Mouse (Mus musculus): ENCODE measurements around the gene Dnah1. TPM values are rescaled to one million over a fixed set of nuclear protein-coding genes. Genes with fewer than 3 reads are reported as not detected.

The Dnah1 gene
- total and polyA plus RNA-seq, 2 experiments, result under 0.01 to 0.04 TPM

- H3K27me3 ChIP-seq (ENCODE audit: control insufficient read depth, insufficient read depth, low read length), result no peaks in the 10 kb centered on the region
- H3K36me3 ChIP-seq (ENCODE audit: control insufficient read depth, insufficient read depth, low read length), result no peaks in the 10 kb centered on the region
- TF ChIP-seq POLR2A (IDR thresholded peaks at IDR 0.05; ENCODE audit: extremely low read depth, insufficient read depth, low read length) (no peak), CTCF (IDR thresholded peaks at IDR 0.05; ENCODE audit: low read depth, low read length) (no peak)
- no peak overlapping the region for H3K4me3 ChIP-seq (ENCODE audit: insufficient read depth, low read depth, low read length)
- DNase-seq (ENCODE audit: extremely low read depth, low read depth, low spot score), result no peak
- no peak overlapping the region for H3K27ac ChIP-seq (replicated peaks; ENCODE audit: insufficient read depth, low read depth, low read length)
- 88% methylated on average over 3 of the region's 3 CpGs for WGBS
- H3K9ac ChIP-seq (ENCODE audit: low read depth, low read length), result no peak overlapping the region
- H3K79me2 ChIP-seq (ENCODE audit: control insufficient read depth, insufficient read depth, low read length), result no peaks in the 10 kb centered on the region
- H3K4me1 ChIP-seq (ENCODE audit: control insufficient read depth, insufficient read depth, low read length), result no peaks in the 10 kb centered on the region
Measured at GRCm38 (mm10) chr14:31317754-31318153, 5.9 kb downstream of the Dnah1 start.

GRCm38 (mm10) chr14:31316613-31317012 lies 7.1 kb downstream of the Dnah1 start:
- H3K27ac ChIP-seq (replicated peaks; ENCODE audit: insufficient read depth, low read depth, low read length), result no peak overlapping the region
- no peaks in the 10 kb centered on the region for H3K36me3 ChIP-seq (ENCODE audit: control insufficient read depth, insufficient read depth, low read length)
- no peak overlapping the region for H3K9ac ChIP-seq (ENCODE audit: low read depth, low read length)
- peak; percentile 55 for DNase-seq (ENCODE audit: extremely low read depth, low read depth, low spot score)
- no peak for TF ChIP-seq CTCF (IDR thresholded peaks at IDR 0.05; ENCODE audit: low read depth, low read length)
- TF ChIP-seq POLR2A (IDR thresholded peaks at IDR 0.05; ENCODE audit: extremely low read depth, insufficient read depth, low read length), result no peak
- H3K4me1 ChIP-seq (ENCODE audit: control insufficient read depth, insufficient read depth, low read length), result no peaks in the 10 kb centered on the region
- 64% methylated on average over 12 of the region's 12 CpGs for WGBS
- no peak overlapping the region for H3K4me3 ChIP-seq (ENCODE audit: insufficient read depth, low read depth, low read length)
- no peaks in the 10 kb centered on the region for H3K79me2 ChIP-seq (ENCODE audit: control insufficient read depth, insufficient read depth, low read length)
- no peaks in the 10 kb centered on the region for H3K27me3 ChIP-seq (ENCODE audit: control insufficient read depth, insufficient read depth, low read length)

GRCm38 (mm10) chr14:31313192-31313591 lies 10.5 kb downstream of the Dnah1 start:
- TF ChIP-seq CTCF (IDR thresholded peaks at IDR 0.05; ENCODE audit: low read depth, low read length) (no peak), POLR2A (IDR thresholded peaks at IDR 0.05; ENCODE audit: extremely low read depth, insufficient read depth, low read length) (no peak)
- whole genome bisulfite sequencing, result 75% methylated on average over 3 of the region's 3 CpGs
- Histone ChIP-seq H3K27ac (replicated peaks; ENCODE audit: insufficient read depth, low read depth, low read length) (no peak overlapping the region), H3K36me3 (ENCODE audit: control insufficient read depth, insufficient read depth, low read length) (no peaks in the 10 kb centered on the region), H3K27me3 (ENCODE audit: control insufficient read depth, insufficient read depth, low read length) (no peaks in the 10 kb centered on the region), H3K4me1 (ENCODE audit: control insufficient read depth, insufficient read depth, low read length) (no peaks in the 10 kb centered on the region), H3K4me3 (ENCODE audit: insufficient read depth, low read depth, low read length) (no peak overlapping the region), H3K79me2 (ENCODE audit: control insufficient read depth, insufficient read depth, low read length) (no peaks in the 10 kb centered on the region), H3K9ac (ENCODE audit: low read depth, low read length) (no peak overlapping the region)
- no peak for DNase-seq (ENCODE audit: extremely low read depth, low read depth, low spot score)

- no peaks in the 10 kb centered on the region for H3K4me1 ChIP-seq (ENCODE audit: control insufficient read depth, insufficient read depth, low read length)
- no peaks in the 10 kb centered on the region for H3K79me2 ChIP-seq (ENCODE audit: control insufficient read depth, insufficient read depth, low read length)
- H3K4me3 ChIP-seq (ENCODE audit: insufficient read depth, low read depth, low read length), result no peak overlapping the region
- H3K27ac ChIP-seq (replicated peaks; ENCODE audit: insufficient read depth, low read depth, low read length), result no peak overlapping the region
- DNase-seq (ENCODE audit: extremely low read depth, low read depth, low spot score), result no peak
- TF ChIP-seq POLR2A (IDR thresholded peaks at IDR 0.05; ENCODE audit: extremely low read depth, insufficient read depth, low read length), result no peak
- TF ChIP-seq CTCF (IDR thresholded peaks at IDR 0.05; ENCODE audit: low read depth, low read length), result no peak
- H3K36me3 ChIP-seq (ENCODE audit: control insufficient read depth, insufficient read depth, low read length), result no peaks in the 10 kb centered on the region
- H3K9ac ChIP-seq (ENCODE audit: low read depth, low read length), result no peak overlapping the region
- WGBS, result 84% methylated on average over 8 of the region's 8 CpGs
- no peaks in the 10 kb centered on the region for H3K27me3 ChIP-seq (ENCODE audit: control insufficient read depth, insufficient read depth, low read length)
Measured at GRCm38 (mm10) chr14:31285728-31286127, 38.0 kb downstream of the Dnah1 start.

GRCm38 (mm10) chr14:31272164-31272563 lies 51.5 kb downstream of the Dnah1 start:
- no peak overlapping the region for H3K27ac ChIP-seq (replicated peaks; ENCODE audit: insufficient read depth, low read depth, low read length)

GRCm38 (mm10) chr14:31271121-31271520 lies 52.6 kb downstream of the Dnah1 start:
- Histone ChIP-seq H3K36me3 (ENCODE audit: control insufficient read depth, insufficient read depth, low read length) (no peaks in the 10 kb centered on the region), H3K27me3 (ENCODE audit: control insufficient read depth, insufficient read depth, low read length) (no peaks in the 10 kb centered on the region), H3K27ac (replicated peaks; ENCODE audit: insufficient read depth, low read depth, low read length) (no peak overlapping the region), H3K9ac (ENCODE audit: low read depth, low read length) (no peak overlapping the region), H3K79me2 (ENCODE audit: control insufficient read depth, insufficient read depth, low read length) (no peaks in the 10 kb centered on the region), H3K4me3 (ENCODE audit: insufficient read depth, low read depth, low read length) (no peak overlapping the region), H3K4me1 (ENCODE audit: control insufficient read depth, insufficient read depth, low read length) (no peaks in the 10 kb centered on the region)
- no peak for DNase-seq (ENCODE audit: extremely low read depth, low read depth, low spot score)
- no peak for TF ChIP-seq CTCF (IDR thresholded peaks at IDR 0.05; ENCODE audit: low read depth, low read length)
- TF ChIP-seq POLR2A (IDR thresholded peaks at IDR 0.05; ENCODE audit: extremely low read depth, insufficient read depth, low read length), result no peak
- WGBS, result 86% methylated on average over 6 of the region's 6 CpGs

More at GRCm38 (mm10) chr14:31272164-31272563, 51.5 kb downstream of the Dnah1 start:
- H3K4me1 ChIP-seq (ENCODE audit: control insufficient read depth, insufficient read depth, low read length), result no peaks in the 10 kb centered on the region
- peak; percentile 33 for DNase-seq (ENCODE audit: extremely low read depth, low read depth, low spot score)
- H3K36me3 ChIP-seq (ENCODE audit: control insufficient read depth, insufficient read depth, low read length), result no peaks in the 10 kb centered on the region
- 31% methylated on average over 7 of the region's 7 CpGs for WGBS
- H3K79me2 ChIP-seq (ENCODE audit: control insufficient read depth, insufficient read depth, low read length), result no peaks in the 10 kb centered on the region
- no peak overlapping the region for H3K9ac ChIP-seq (ENCODE audit: low read depth, low read length)
- no peak overlapping the region for H3K4me3 ChIP-seq (ENCODE audit: insufficient read depth, low read depth, low read length)
- peak; percentile 96 for TF ChIP-seq CTCF (IDR thresholded peaks at IDR 0.05; ENCODE audit: low read depth, low read length)
- TF ChIP-seq POLR2A (IDR thresholded peaks at IDR 0.05; ENCODE audit: extremely low read depth, insufficient read depth, low read length), result no peak
- no peaks in the 10 kb centered on the region for H3K27me3 ChIP-seq (ENCODE audit: control insufficient read depth, insufficient read depth, low read length)
